Mouse (Mus musculus): ENCODE measurements at regions not wholly inside any gene's neighbourhood (a gene's known extent, or its start where the extent isn't known, plus 50 kb on each side); places are given as distances from the start of the nearest gene placed in this dataset.

DNA sequence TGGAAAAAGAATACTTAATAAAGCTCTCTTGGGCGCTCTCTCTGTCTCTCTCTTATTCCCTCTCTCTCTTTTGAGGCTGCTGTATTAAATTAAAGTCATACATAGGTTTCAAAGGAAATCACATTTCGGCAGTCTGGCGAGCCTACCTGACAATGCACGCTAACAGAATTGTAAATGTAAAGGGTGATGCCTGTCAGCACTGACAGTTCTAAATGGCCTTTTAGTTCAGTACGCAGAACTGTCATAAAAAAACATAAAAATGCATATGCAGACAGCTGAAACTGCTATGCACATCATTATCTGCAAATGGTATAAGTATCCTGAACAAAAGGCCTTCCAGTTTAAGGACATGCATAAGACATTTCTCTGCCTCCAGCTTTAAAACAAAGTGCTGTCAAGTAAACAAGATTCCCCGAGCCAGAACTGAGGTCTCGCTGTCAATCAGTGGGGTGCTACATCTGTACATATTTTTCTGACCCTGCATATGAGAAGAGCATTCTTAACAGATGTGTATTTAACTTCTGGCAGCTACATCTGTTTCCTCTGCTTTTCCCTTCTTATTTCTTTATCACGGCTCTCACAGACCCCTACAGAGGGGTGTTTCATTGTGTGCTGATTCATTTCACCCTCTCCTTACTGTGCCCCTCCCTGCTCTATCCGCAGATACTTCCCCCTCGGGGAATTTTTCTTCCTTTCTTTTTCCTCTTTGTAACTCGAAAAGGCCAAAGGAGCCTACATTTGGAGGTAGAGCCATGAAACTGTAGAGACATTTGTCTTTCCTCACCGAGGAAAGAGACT lies 574.5 kb downstream of the Ebf1 start:
- TF ChIP-seq CTCF (IDR thresholded peaks at IDR 0.05; ENCODE audit: extremely low read depth, insufficient read depth, insufficient read length, insufficient replicate concordance): no peak
- TF ChIP-seq POLR2A (IDR thresholded peaks at IDR 0.05; ENCODE audit: low read depth, low read length): no peak

Measured in spleen, adult 2 months (tissue).